Mouse (Mus musculus) ES-E14 (cell line): ENCODE results near the gene 9930111J21Rik2.

Source experiments
- CHD2 ChIP-seq: IDR thresholded peaks from 2 replicates; pipeline ENCODE4 v1.6.1; 2014; ENCODE audit warnings: mild to moderate bottlenecking, low read depth, low read length, inconsistent platforms
- HCFC1 ChIP-seq: IDR thresholded peaks from 2 replicates; pipeline ENCODE4 v1.6.1; 2012; ENCODE audit warnings: low read length, inconsistent platforms, borderline replicate concordance; ENCODE audit not compliant: insufficient read depth
- MAFK ChIP-seq: IDR thresholded peaks from 2 replicates; pipeline ENCODE4 v1.6.1; 2014; ENCODE audit warnings: mild to moderate bottlenecking, low read depth, low read length, inconsistent platforms; ENCODE audit not compliant: insufficient read depth
- ZC3H11A ChIP-seq: IDR thresholded peaks from 2 replicates; pipeline ENCODE4 v1.6.1; 2012; ENCODE audit warnings: low read depth, mild to moderate bottlenecking, inconsistent platforms, low read length, borderline replicate concordance

GRCm38 (mm10) chr11:49095367-49095766, 44.3 kb upstream of the 9930111J21Rik2 start:
- TF ChIP-seq CHD2, result no peak
- no peak for TF ChIP-seq HCFC1
- no peak for TF ChIP-seq ZC3H11A
- TF ChIP-seq MAFK, result no peak
